Mouse (Mus musculus) liver, embryonic 15.5 days (tissue): ENCODE results near the gene Podxl2. TPM values are rescaled to one million over a fixed set of nuclear protein-coding genes. Genes with fewer than 3 reads are reported as not detected.
A peak's percentile ranks its signal among the peaks of the same experiment; 100 is the strongest.

Experiments used
- ATAC-seq: fragments of 200-750 bp; cut with Nextera tagmentation; 2 replicates; pipeline ENCODE4 v1.8.0; 2017; ENCODE audit warnings: moderate number of reproducible peaks, mild to moderate bottlenecking, moderate library complexity; ENCODE audit not compliant: insufficient read depth
- H3K27ac ChIP-seq: fragments of 300-500 bp; sonication (generic); replicated peaks from 2 replicates; pipeline ENCODE4 v1.5.1; 2015; ENCODE audit warnings: mild to moderate bottlenecking, inconsistent platforms
- H3K27me3 ChIP-seq: fragments of 300-500 bp; sonication (generic); 2 replicates; pipeline ENCODE4 v1.6.1; 2015; ENCODE audit warnings: mild to moderate bottlenecking, inconsistent platforms
- H3K36me3 ChIP-seq: fragments of 300-500 bp; sonication (generic); replicated peaks from 2 replicates; pipeline ENCODE4 v1.6.1; 2015; ENCODE audit warnings: moderate library complexity, mild to moderate bottlenecking, inconsistent platforms
- H3K4me1 ChIP-seq: fragments of 300-500 bp; sonication (generic); replicated peaks from 2 replicates; pipeline ENCODE4 v1.6.1; 2015; ENCODE audit warnings: inconsistent platforms
- H3K4me2 ChIP-seq: fragments of 300-500 bp; sonication (generic); 2 replicates; pipeline ENCODE4 v1.6.1; 2015; ENCODE audit warnings: moderate library complexity, mild to moderate bottlenecking, inconsistent platforms
- H3K4me3 ChIP-seq: fragments of 300-500 bp; sonication (generic); replicated peaks from 2 replicates; pipeline ENCODE4 v1.5.1; 2015; ENCODE audit warnings: mild to moderate bottlenecking, inconsistent platforms
- H3K9ac ChIP-seq: fragments of 300-500 bp; sonication (generic); 2 replicates; pipeline ENCODE4 v1.6.1; 2015; ENCODE audit warnings: moderate library complexity, mild to moderate bottlenecking, inconsistent platforms
- H3K9me3 ChIP-seq: fragments of 300-500 bp; sonication (generic); replicated peaks from 2 replicates; pipeline ENCODE4 v1.6.1; 2016; ENCODE audit warnings: inconsistent platforms
- whole genome bisulfite sequencing: fragments of 180-500 bp; shearing (Covaris S2); methylation state at CpG from one replicate; pipeline ENCODE4 v1.1.7; 2015; ENCODE audit warnings: mixed read lengths; ENCODE audit not compliant: insufficient replicate concordance; 5-methylcytosine and 5-hydroxymethylcytosine counted together
- polyA plus RNA-seq: library from polyadenylated mRNA; unstranded; fragments of >200 nt; fragmentation: Nextera tagmentation; extraction: Ambion mirVana; gene quantifications from 2 replicates; pipeline ENCODE4 v1.2.1, GENCODE M21; 2015

Podxl2 gene
- 1.7 and 1.8 TPM in 2 replicates for polyA plus RNA-seq

DNA sequence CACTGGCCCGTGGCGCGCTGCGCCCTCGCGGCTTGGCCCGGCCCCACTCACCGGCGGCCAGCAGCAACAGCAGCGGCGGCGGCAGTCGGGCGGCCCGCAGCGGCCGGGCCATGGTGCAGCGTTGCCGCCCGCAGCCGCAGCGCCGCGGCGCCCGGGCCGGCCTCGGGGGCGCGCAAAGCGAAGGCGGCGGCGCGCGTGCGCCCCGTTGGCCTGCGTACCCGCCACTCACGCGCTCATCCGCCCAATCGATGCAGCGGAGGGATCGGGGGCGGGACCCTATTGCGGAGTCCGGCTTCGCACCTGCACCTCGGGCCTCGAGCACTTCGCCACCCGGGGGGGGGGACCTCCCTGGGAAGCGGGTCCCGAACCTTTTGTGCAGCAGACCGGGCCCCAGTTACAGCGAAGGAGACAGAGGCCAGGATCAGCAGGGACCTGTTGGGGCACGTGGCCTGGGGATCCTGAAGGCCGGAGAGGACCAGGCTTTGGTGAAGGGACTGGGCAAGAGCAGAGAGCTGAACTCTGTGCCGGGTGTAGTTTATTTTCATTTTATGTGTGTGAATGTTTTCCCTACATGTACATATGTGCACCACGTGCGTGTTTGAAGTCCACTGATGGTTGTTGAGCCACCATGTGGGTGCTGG lies at the start of gene Podxl2:
TSS of gene Podxl2 (minus strand) at position 177 of the 641 bp plus-strand sequence.
- Histone ChIP-seq H3K27me3 (peaks cover 73% of the 10 kb centered on the region), H3K4me2 (peak within 1 kb of the TSS; percentile 73), H3K36me3 (no peaks in the 10 kb centered on the region), H3K4me1 (peaks cover 11% of the 10 kb centered on the region), H3K9ac (no peak within 1 kb of the TSS), H3K4me3 (peak within 1 kb of the TSS; percentile 53), H3K27ac (no peak within 1 kb of the TSS), H3K9me3 (no peaks in the 10 kb centered on the region)
- 6% methylated on average over 53 of the region's 63 CpGs for WGBS
- ATAC-seq: 0 out of 2 replicates have a peak, but pooled peaks have one; percentile 40

DNA sequence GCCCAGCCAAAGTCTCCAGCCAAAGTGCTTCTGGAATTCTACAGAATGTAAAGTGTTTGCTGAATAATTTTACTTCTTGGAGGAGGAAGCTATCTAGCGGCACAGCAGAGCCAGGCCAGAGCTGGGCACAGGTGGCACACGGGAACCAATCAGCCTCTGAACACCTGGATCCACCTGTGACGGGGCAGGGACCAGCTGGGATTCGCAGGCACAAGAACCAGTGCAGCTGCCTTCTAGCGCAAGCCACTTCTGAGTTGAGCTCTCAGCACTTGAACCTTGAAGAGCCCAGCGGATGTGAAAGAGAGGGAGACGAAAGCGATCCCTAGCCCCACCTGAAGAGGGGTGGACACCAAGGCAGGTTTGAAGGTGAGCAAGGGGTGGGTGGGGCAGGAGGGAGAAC lies 44.0 kb upstream of the Podxl2 start:
- no peak overlapping the region for H3K4me3 ChIP-seq
- no peak overlapping the region for H3K27ac ChIP-seq
- WGBS: 81% methylated on average over 8 of the region's 8 CpGs
- no peak overlapping the region for H3K9ac ChIP-seq
- H3K4me2 ChIP-seq: no peak overlapping the region
- H3K36me3 ChIP-seq: no peaks in the 10 kb centered on the region
- peaks cover 52% of the 10 kb centered on the region for H3K4me1 ChIP-seq
- H3K9me3 ChIP-seq: no peaks in the 10 kb centered on the region
- no peak for ATAC-seq
- peaks cover 10% of the 10 kb centered on the region for H3K27me3 ChIP-seq

DNA sequence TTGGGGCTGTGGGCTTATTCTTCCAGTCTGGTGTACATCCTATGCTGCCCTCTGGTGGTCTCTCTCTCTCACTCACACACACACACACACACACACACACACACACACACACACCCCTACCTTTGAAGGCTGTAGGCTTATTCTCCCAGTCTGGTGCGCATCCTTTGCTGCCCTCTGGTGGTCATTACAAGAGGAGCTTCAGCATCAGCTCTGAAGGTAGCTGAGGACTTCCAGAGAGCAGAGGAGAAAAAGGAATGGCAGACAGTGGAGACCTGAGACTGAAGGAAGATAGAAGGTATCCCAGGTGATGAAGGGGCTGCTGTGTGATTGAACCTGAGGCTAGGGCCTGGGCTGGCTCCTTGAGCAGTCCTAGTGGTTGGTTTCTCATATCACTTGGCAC lies 41.3 kb upstream of the Podxl2 start:
- 52% methylated on average over 1 of the region's 1 CpGs for WGBS
- Histone ChIP-seq H3K36me3 (peaks cover 19% of the 10 kb centered on the region), H3K9me3 (no peaks in the 10 kb centered on the region), H3K4me1 (peaks cover 71% of the 10 kb centered on the region), H3K27me3 (peaks cover 10% of the 10 kb centered on the region), H3K27ac (peak overlapping the region; percentile 98), H3K4me2 (peak overlapping the region; percentile 66), H3K4me3 (peak overlapping the region; percentile 41), H3K9ac (peak overlapping the region; percentile 19; the same call in 1 of the 2 replicates)
- peak; percentile 65 for ATAC-seq

DNA sequence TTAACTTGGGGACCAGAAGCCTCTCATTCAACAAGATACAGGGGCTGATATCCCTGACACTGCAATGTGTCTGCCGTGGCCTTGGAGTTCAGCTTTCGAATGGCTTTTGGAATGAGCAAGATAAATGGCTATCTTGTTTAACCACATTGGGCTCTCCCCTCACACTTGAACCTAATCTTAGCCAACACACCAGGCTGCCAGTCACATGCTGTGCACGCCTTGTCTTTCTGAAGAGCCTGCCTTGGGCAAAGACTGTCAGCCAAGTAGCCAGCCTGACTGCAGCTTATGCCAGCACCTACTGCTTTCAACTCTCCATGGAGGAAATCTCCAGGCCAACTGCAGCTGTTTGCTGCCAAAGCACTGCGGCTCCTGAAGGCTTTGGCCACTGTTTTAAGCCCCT lies 40.7 kb upstream of the Podxl2 start:
- Histone ChIP-seq H3K27ac (peak overlapping the region; percentile 98), H3K4me2 (peak overlapping the region; percentile 66)
- 27% methylated on average over 4 of the region's 4 CpGs for WGBS

DNA sequence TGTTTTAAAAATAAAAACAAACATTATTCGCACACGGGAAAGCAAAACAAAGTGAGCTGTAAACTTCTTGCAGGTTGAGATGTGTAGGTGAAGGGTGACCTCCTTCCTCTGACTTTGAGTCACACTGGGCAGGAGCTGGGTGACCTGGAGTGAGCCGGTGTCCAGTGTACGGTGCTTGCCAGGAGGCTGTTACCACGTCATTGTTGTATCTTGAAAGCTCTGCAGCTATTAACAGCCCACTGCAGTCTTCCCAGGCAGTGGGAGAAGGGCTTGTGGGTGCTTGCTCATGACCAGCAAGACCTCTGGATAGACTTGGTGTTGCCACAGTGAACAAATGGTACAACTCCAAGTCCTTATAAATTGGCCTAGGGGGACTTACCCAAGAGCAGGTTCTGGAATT lies 40.0 kb upstream of the Podxl2 start:
- 60% methylated on average over 5 of the region's 5 CpGs for WGBS
- Histone ChIP-seq H3K4me3 (peak overlapping the region; percentile 15; the same call in 1 of the 2 replicates), H3K4me2 (peak overlapping the region; percentile 57), H3K36me3 (peaks cover 32% of the 10 kb centered on the region), H3K9ac (peak overlapping the region; percentile 16), H3K27ac (peak overlapping the region; percentile 98), H3K27me3 (peaks cover 10% of the 10 kb centered on the region), H3K9me3 (no peaks in the 10 kb centered on the region), H3K4me1 (peaks cover 64% of the 10 kb centered on the region)
- ATAC-seq: no peak

More for the DNA sequence above, 40.7 kb upstream of the Podxl2 start:
- Histone ChIP-seq H3K27me3 (peaks cover 10% of the 10 kb centered on the region), H3K36me3 (peaks cover 25% of the 10 kb centered on the region), H3K4me1 (peaks cover 71% of the 10 kb centered on the region), H3K9ac (peak overlapping the region; percentile 48; the same call in 1 of the 2 replicates), H3K9me3 (no peaks in the 10 kb centered on the region), H3K4me3 (peak overlapping the region; percentile 41)
- ATAC-seq: peak; percentile 98

DNA sequence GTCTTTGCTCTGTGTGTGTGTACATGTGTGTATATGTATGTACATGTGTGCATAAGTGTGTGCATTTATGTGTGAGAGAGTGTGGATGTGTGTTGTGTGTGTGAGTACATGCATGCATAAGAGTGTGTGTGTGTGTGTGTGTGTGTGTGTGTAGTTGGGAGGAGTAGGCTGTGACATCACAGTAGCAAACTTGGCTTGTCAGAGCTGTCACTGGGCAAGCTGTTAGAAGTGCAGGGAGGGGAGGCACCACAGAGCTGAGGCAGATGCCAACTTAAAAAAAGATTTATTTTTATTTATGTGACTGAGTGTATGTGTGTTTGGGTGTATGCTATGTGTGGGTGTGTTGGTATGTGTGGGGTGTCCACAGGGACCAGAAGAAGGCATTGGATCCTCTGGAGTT lies 38.6 kb upstream of the Podxl2 start:
- H3K4me2 ChIP-seq: no peak overlapping the region
- H3K27ac ChIP-seq: peak overlapping the region; percentile 98
- ATAC-seq: no peak

DNA sequence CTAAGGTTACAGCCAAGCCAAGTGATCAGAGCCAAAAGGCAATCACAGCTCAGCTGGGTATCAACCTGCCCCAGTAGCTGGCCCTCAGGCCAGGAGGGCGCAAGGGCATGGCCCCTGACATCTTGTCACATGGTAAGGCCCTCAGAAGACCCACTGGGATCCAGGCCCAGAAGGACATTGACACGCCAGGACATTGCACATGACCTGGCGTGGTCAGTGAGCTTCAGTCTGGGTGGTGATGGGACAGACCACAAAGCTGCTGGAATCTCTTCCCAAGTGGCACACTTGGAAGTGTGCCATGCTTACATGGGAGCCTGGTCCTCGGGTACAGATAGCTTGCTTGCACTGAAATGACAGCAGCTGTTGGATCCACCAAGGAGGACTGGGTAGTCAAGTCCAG lies 38.2 kb upstream of the Podxl2 start:
- 83% methylated on average over 4 of the region's 4 CpGs for WGBS
- no peak for ATAC-seq
- Histone ChIP-seq H3K27me3 (peaks cover under 1% of the 10 kb centered on the region; the same call in 1 of the 2 replicates), H3K4me2 (no peak overlapping the region), H3K27ac (peak overlapping the region; percentile 98), H3K36me3 (peaks cover 50% of the 10 kb centered on the region), H3K9me3 (no peaks in the 10 kb centered on the region), H3K4me1 (peaks cover 70% of the 10 kb centered on the region), H3K9ac (no peak overlapping the region), H3K4me3 (no peak overlapping the region)

More for the DNA sequence above, 38.6 kb upstream of the Podxl2 start:
- H3K9ac ChIP-seq: no peak overlapping the region
- H3K27me3 ChIP-seq: peaks cover 5% of the 10 kb centered on the region
- no peaks in the 10 kb centered on the region for H3K9me3 ChIP-seq
- H3K36me3 ChIP-seq: peaks cover 46% of the 10 kb centered on the region
- peaks cover 70% of the 10 kb centered on the region for H3K4me1 ChIP-seq
- no peak overlapping the region for H3K4me3 ChIP-seq

DNA sequence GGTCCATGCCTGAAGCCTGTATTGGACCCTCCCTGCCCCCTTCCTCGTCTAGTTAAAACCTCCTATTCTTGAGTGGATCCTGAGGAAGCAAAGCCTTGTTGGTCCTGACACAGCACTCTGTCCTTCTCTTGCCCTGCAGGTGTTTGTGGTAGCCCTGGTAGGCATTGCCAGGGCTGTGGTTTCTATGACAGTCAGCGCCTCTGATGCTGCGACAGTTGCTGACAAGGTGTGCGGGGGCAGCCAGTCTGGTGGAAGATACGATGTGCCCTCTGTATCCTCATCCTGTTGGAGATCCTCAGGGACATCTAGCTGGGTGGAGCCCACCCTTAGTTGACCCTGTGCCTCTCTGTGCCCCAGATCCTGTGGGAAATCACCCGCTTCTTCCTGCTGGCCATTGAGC lies 34.3 kb upstream of the Podxl2 start:
- Histone ChIP-seq H3K9me3 (no peaks in the 10 kb centered on the region), H3K4me2 (no peak overlapping the region), H3K27ac (no peak overlapping the region; the same call in 1 of the 2 replicates), H3K36me3 (peaks cover 73% of the 10 kb centered on the region), H3K9ac (no peak overlapping the region; the same call in 1 of the 2 replicates), H3K27me3 (no peaks in the 10 kb centered on the region), H3K4me1 (peaks cover 72% of the 10 kb centered on the region), H3K4me3 (no peak overlapping the region)
- 80% methylated on average over 6 of the region's 6 CpGs for WGBS
- ATAC-seq: no peak

DNA sequence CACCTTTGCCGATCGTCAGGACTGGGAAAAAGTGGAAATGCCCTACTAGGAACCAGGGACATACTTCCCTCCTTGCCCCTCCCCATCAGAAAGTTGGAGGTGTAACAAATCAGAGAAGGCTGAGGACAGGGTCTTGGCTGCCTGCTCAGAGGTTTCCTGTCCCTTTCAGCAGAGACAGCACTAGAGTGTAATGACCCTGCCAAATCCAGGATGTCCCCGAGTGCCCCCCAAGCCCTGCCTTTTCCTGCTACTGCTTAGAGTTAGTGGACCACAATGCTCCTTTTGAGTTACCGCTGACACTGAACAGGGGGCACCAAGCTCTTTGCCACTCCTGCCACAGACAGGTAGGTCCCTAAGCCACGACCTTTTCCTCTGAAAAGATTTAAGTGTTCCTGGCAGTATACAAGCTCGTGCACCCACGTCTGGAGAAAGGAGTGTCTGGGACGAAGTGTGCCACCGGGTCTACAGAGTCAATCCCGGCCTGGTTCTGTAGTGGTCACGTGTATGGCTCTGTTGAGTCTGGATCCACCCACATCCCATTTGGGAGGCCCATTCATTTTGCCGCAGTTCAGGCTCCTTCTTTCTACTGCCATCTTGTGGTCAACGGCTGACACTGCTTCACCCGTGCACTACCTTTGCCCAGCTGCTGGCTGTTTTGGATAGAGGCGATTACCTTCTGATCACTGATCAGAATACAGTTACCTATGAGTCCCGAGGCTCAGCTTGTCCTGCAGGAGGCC lies 31.7 kb upstream of the Podxl2 start:
- Histone ChIP-seq H3K27me3 (no peaks in the 10 kb centered on the region), H3K9ac (peak overlapping the region; percentile 47), H3K9me3 (no peaks in the 10 kb centered on the region), H3K4me2 (peak overlapping the region; percentile 50), H3K36me3 (peaks cover 58% of the 10 kb centered on the region), H3K27ac (peak overlapping the region; percentile 83), H3K4me3 (peak overlapping the region; percentile 12; the same call in 1 of the 2 replicates), H3K4me1 (peaks cover 71% of the 10 kb centered on the region)
- ATAC-seq: peak; percentile 20
- 21% methylated on average over 16 of the region's 16 CpGs for WGBS

DNA sequence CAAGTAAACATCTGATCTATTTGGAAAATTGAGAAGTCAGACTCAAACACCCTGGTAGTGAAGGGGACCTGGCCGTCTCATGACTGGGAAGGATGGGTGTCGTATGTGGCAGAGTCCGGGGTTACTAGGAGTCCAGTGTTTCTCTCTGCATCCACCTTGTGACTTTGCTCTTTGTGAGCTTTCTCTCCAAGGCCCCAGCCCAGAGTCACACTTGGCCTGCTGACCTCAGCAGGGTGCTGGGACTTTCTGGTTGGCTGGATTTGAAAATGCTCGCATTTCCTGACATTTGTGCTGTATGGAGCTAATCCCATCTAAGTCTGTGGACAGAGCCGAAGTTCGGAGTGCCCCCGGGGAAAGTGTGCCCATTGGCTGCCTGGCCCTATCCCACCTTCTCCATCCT lies 30.2 kb upstream of the Podxl2 start:
- Histone ChIP-seq H3K27me3 (no peaks in the 10 kb centered on the region), H3K27ac (peak overlapping the region; percentile 65), H3K36me3 (peaks cover 43% of the 10 kb centered on the region), H3K9ac (no peak overlapping the region), H3K4me3 (peak overlapping the region; percentile 81; the same call in 1 of the 2 replicates), H3K9me3 (no peaks in the 10 kb centered on the region), H3K4me1 (peaks cover 85% of the 10 kb centered on the region), H3K4me2 (peak overlapping the region; percentile 95)
- 87% methylated on average over 7 of the region's 7 CpGs for WGBS
- no peak for ATAC-seq

DNA sequence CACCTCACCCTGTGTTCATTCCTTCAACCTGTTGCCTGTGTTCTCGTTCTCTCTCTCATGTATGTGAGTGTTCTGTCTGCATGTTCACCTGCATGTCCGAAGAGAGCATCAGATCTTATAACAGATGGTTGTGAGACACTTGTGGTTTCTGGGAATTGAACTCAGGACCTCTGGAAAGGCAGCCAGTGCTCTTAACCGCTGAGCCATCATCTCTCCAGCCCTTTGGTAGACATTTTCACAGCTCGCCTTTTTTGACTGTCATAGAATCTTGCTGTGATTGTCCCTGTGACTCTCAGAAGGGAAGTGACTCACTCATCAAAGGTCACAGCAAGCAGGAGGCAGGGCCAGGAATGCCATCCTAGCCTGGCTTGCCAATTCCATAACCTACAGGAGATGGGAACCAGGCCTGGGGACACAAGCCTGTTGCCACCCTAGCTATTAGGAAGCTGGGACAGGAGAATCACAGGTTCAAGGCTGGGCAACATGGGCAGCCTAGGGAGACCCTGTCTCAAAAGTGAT lies 29.7 kb upstream of the Podxl2 start:
- peak overlapping the region; percentile 95 for H3K27ac ChIP-seq
- 76% methylated on average over 4 of the region's 4 CpGs for WGBS
- H3K27me3 ChIP-seq: no peaks in the 10 kb centered on the region
- H3K9ac ChIP-seq: peak overlapping the region; percentile 83; the same call in 1 of the 2 replicates
- H3K36me3 ChIP-seq: peaks cover 38% of the 10 kb centered on the region
- H3K4me2 ChIP-seq: peak overlapping the region; percentile 95
- peak overlapping the region; percentile 81 for H3K4me3 ChIP-seq
- H3K9me3 ChIP-seq: no peaks in the 10 kb centered on the region
- ATAC-seq: no peak
- peaks cover 89% of the 10 kb centered on the region for H3K4me1 ChIP-seq
